ENCODE assay signal across 31 mouse cellular contexts in the genomic region with DNA sequence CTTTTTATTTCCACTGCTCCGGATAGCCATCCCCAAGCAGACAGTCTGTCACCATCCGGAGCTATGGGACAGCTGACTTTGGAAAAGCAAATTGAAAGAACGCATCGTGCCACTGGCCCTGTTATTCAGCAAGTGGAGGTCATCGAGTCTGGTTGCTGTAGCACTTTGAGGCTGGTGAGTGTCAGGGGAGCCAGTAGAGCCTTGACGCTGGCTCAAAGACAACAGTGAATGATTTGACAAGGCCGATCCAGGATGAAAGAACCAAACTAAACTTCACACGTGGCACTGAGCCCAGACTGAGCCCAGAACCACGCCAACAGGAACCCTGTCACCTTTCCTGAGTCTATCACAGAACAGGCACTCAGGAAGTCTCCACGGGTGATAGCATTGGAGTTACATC.
DNase-seq lines count a peak whose midpoint lies in the region; ATAC-seq and TF ChIP-seq lines count a peak whose summit lies in the region.
"Had no signal": no experiment of that assay in that cellular context is flagged by ENCODE, and none has a peak within 500 bp of the region (broad histone marks: within the 10 kb centered on the region; RNA-seq: fewer than 3 reads in every experiment).

No protein-coding gene starts in this region.

- TF ChIP-seq EP300 in liver, postnatal 0 days (IDR thresholded peaks at IDR 0.05; ENCODE audit: low read depth) = no peak

- no peak overlapping the region for H3K4me2 ChIP-seq in liver, postnatal 0 days (ENCODE audit: low read depth, low read length)
- H3K4me2 ChIP-seq: heart, embryonic 15.5 days; hindbrain, embryonic 14.5 days; liver, embryonic 12.5 days; midbrain, embryonic 12.5 days; stomach, embryonic 15.5 days had no signal

- DNase-seq in liver, adult 2 months (ENCODE audit: extremely low read depth, low read depth, low spot score) = peak; percentile 37
- no peak for DNase-seq in liver, postnatal 0 days
- peak; percentile 69 for DNase-seq in adrenal gland, postnatal 10 days
- no peak for DNase-seq in limb, embryonic 10.5 days (ENCODE audit: low spot score)
- DNase-seq in right cerebral cortex, postnatal 36 days (ENCODE audit: low spot score in 2 of 2) = no peak
- DNase-seq in right cerebral cortex, postnatal 10 days (ENCODE audit: low spot score in 2 of 2) = no peak
- DNase-seq: B cell, adult 2 months; cerebellum, adult 8-10 months; cerebellum, postnatal 25 days; gastrocnemius, postnatal 25 days; heart, adult 11 months; kidney, postnatal 4 days; left cerebral cortex, postnatal 4 days; lung, adult 18-20 months; lung, postnatal 4 days; right cerebral cortex, postnatal 14 days; thymus, adult 18-20 months; thymus, postnatal 36 days had no signal

- H3K4me1 ChIP-seq in liver, adult 2 months (ENCODE audit: control insufficient read depth, insufficient read depth, low read length) = peaks cover 2% of the 10 kb centered on the region; the same call in 1 of the 2 replicates
- no peaks in the 10 kb centered on the region for H3K4me1 ChIP-seq in liver, postnatal 0 days (ENCODE audit: insufficient read depth)
- H3K4me1 ChIP-seq in limb, embryonic 10.5 days = peaks cover 34% of the 10 kb centered on the region
- H3K4me1 ChIP-seq: heart, embryonic 10.5 days; heart, embryonic 15.5 days; liver, embryonic 12.5 days; midbrain, embryonic 12.5 days; stomach, embryonic 15.5 days had no signal

- H3K9me3 ChIP-seq in liver, postnatal 0 days (ENCODE audit: low read length) = no peaks in the 10 kb centered on the region
- no peaks in the 10 kb centered on the region for H3K9me3 ChIP-seq in limb, embryonic 10.5 days (replicated peaks)
- H3K9me3 ChIP-seq: heart, embryonic 15.5 days; liver, embryonic 12.5 days; megakaryocyte, embryonic 14.5 days; midbrain, embryonic 12.5 days; stomach, embryonic 15.5 days had no signal

- no peaks in the 10 kb centered on the region for H3K27me3 ChIP-seq in liver, adult 2 months (ENCODE audit: control insufficient read depth, insufficient read depth, low read length)
- H3K27me3 ChIP-seq in liver, postnatal 0 days (ENCODE audit: insufficient read depth, low read length) = no peaks in the 10 kb centered on the region
- no peaks in the 10 kb centered on the region for H3K27me3 ChIP-seq in limb, embryonic 10.5 days (ENCODE audit: low read depth, poor library complexity, severe bottlenecking)
- H3K27me3 ChIP-seq: CH12.LX; heart, embryonic 15.5 days; liver, embryonic 12.5 days; megakaryocyte, embryonic 14.5 days; midbrain, embryonic 12.5 days; stomach, embryonic 15.5 days had no signal

- no peak overlapping the region for H3K27ac ChIP-seq in liver, adult 2 months (replicated peaks; ENCODE audit: insufficient read depth, low read depth, low read length)
- H3K27ac ChIP-seq in liver, postnatal 0 days (ENCODE audit: low read depth) = no peak overlapping the region
- peak overlapping the region; percentile 55; the same call in 1 of the 2 replicates for H3K27ac ChIP-seq in limb, embryonic 10.5 days
- H3K27ac ChIP-seq: heart, embryonic 10.5 days; heart, embryonic 15.5 days; hindbrain, embryonic 14.5 days; kidney, postnatal 0 days; liver, embryonic 12.5 days; midbrain, embryonic 12.5 days; stomach, embryonic 15.5 days had no signal

- H3K4me3 ChIP-seq in liver, adult 2 months (ENCODE audit: insufficient read depth, low read depth, low read length) = no peak overlapping the region
- H3K4me3 ChIP-seq in liver, postnatal 0 days (ENCODE audit: low read depth, low read length) = no peak overlapping the region
- H3K4me3 ChIP-seq in limb, embryonic 10.5 days = no peak overlapping the region
- H3K4me3 ChIP-seq: heart, embryonic 10.5 days; heart, embryonic 15.5 days; liver, embryonic 12.5 days; megakaryocyte, embryonic 14.5 days; midbrain, embryonic 12.5 days; stomach, embryonic 15.5 days had no signal

- H3K36me3 ChIP-seq in liver, adult 2 months (ENCODE audit: control insufficient read depth, insufficient read depth, low read length) = no peaks in the 10 kb centered on the region
- no peaks in the 10 kb centered on the region for H3K36me3 ChIP-seq in liver, postnatal 0 days (replicated peaks; ENCODE audit: insufficient read depth, low read length)
- no peaks in the 10 kb centered on the region for H3K36me3 ChIP-seq in limb, embryonic 10.5 days
- H3K36me3 ChIP-seq: heart, embryonic 10.5 days; heart, embryonic 15.5 days; liver, embryonic 12.5 days; midbrain, embryonic 12.5 days; stomach, embryonic 15.5 days had no signal

- TF ChIP-seq POLR2A in liver, adult 2 months (IDR thresholded peaks at IDR 0.05; ENCODE audit: extremely low read depth, insufficient read depth, low read length) = no peak

- no peak for TF ChIP-seq CTCF in liver, adult 2 months (IDR thresholded peaks at IDR 0.05; ENCODE audit: low read depth, low read length)
- TF ChIP-seq CTCF in liver, postnatal 0 days (IDR thresholded peaks at IDR 0.05; ENCODE audit: low read depth) = no peak

- no peaks in the 10 kb centered on the region for H3K79me2 ChIP-seq in liver, adult 2 months (ENCODE audit: control insufficient read depth, insufficient read depth, low read length)

- no peak overlapping the region for H3K9ac ChIP-seq in liver, adult 2 months (ENCODE audit: low read depth, low read length)
- H3K9ac ChIP-seq in liver, postnatal 0 days (replicated peaks) = no peak overlapping the region
- H3K9ac ChIP-seq: heart, embryonic 15.5 days; hindbrain, embryonic 14.5 days; liver, embryonic 12.5 days; midbrain, embryonic 12.5 days; stomach, embryonic 15.5 days had no signal

- 80% methylated on average over 10 of the region's 10 CpGs for whole genome bisulfite sequencing in liver, adult 2 months
- 77% methylated on average over 10 of the region's 10 CpGs for WGBS in liver, postnatal 0 days (ENCODE audit: insufficient replicate concordance)
- WGBS in limb, embryonic 10.5 days = 95% methylated on average over 10 of the region's 10 CpGs

- ATAC-seq in liver, postnatal 0 days = no peak
- ATAC-seq: activated CD4-positive, CD25-positive, alpha-beta regulatory T cell, adult 4 months; forebrain, embryonic 14.5 days; intestine, postnatal 0 days; liver, embryonic 12.5 days; lung, postnatal 0 days had no signal

Comparison
In these comparisons a context has a peak if more than half of its experiments do, and no peak if none do; other contexts are left out.
1. DNase-seq: peak in liver, adult 2 months (single experiment) and adrenal gland, postnatal 10 days (single experiment); none in liver, postnatal 0 days (single experiment), limb, embryonic 10.5 days (single experiment), right cerebral cortex, postnatal 36 days (0 of 2) and right cerebral cortex, postnatal 10 days (0 of 2).